Mouse (Mus musculus) heart, postnatal 14 days (tissue): ENCODE data around the gene Gltp. TPM values are rescaled to one million over a fixed set of nuclear protein-coding genes. Genes with fewer than 3 reads are reported as not detected.

Source experiments
- DNase-seq, 2 experiments: peaks; one replicate each; pipeline ENCODE4 v3.0.0; 2021 to 2022
- intact Hi-C: fragments of 180-260 bp; cut with DNase I; formaldehyde crosslinking; loops from one replicate; pipeline ENCODE4 v1.15.1; 2025
- total RNA-seq, 2 experiments: library from RNA; stranded (reverse); gene quantifications; 2 replicates each; pipeline ENCODE4 v1.2.3; 2021

Gltp gene
- total RNA-seq, 2 experiments from 2014 or later: 17.1 to 18.8 TPM

GRCm38 (mm10) chr5:114707265-114708068 lies 16.7 kb upstream of the Gltp start, which contains the start of gene Tchp:
TSS of gene Tchp (plus strand) at chr5:114707760.
- intact Hi-C loops: loop anchor here (2.0 to 5.0 kb wide), 3 partner anchors 65 to 195 kb away; no protein-coding TSS in a partner anchor

GRCm38 (mm10) chr5:114702403-114703392 lies 11.9 kb upstream of the Gltp start:
- intact Hi-C loops: no loop called here
- DNase-seq: peak in 1 of 2 experiments; percentile 38

More at GRCm38 (mm10) chr5:114707265-114708068, 16.7 kb upstream of the Gltp start, which contains the start of gene Tchp:
- peak; percentile 97 for DNase-seq

GRCm38 (mm10) chr5:114699015-114699414 lies 8.2 kb upstream of the Gltp start:
- DNase-seq: no peak
- intact Hi-C loops: no loop called here

- DNase-seq: peak; percentile 49 to 64
- intact Hi-C loops: no loop called here
Observed at GRCm38 (mm10) chr5:114698044-114698746, 7.4 kb upstream of the Gltp start.

- intact Hi-C loops: no loop called here
- no peak for DNase-seq
Observed at GRCm38 (mm10) chr5:114696939-114697338, 6.2 kb upstream of the Gltp start.

- intact Hi-C loops: no loop called here
- DNase-seq: no peak
Observed at GRCm38 (mm10) chr5:114695775-114696174, 5.0 kb upstream of the Gltp start.

- intact Hi-C loops: loop anchor here (2.0 kb wide), 1 partner anchor 21 kb away; no protein-coding TSS in a partner anchor
- DNase-seq: peak in 1 of 2 experiments; percentile 17
Observed at GRCm38 (mm10) chr5:114689700-114690366, 951 bp downstream of the Gltp start.

- intact Hi-C loops: loop anchor here (1.0 kb wide), 1 partner anchor 49 kb away; no protein-coding TSS in a partner anchor
- DNase-seq: no peak
Observed at GRCm38 (mm10) chr5:114688703-114689102, 2.1 kb downstream of the Gltp start.

GRCm38 (mm10) chr5:114687901-114688300 lies 2.9 kb downstream of the Gltp start:
- no peak for DNase-seq
- intact Hi-C loops: loop anchor here (1.0 kb wide), 1 partner anchor 49 kb away; no protein-coding TSS in a partner anchor

- DNase-seq: no peak
- intact Hi-C loops: no loop called here
Observed at GRCm38 (mm10) chr5:114686726-114687210, 4.0 kb downstream of the Gltp start.

GRCm38 (mm10) chr5:114685986-114686385 lies 4.8 kb downstream of the Gltp start:
- intact Hi-C loops: no loop called here

GRCm38 (mm10) chr5:114681717-114682116 lies 9.1 kb downstream of the Gltp start:
- intact Hi-C loops: no loop called here

More at GRCm38 (mm10) chr5:114685986-114686385, 4.8 kb downstream of the Gltp start:
- DNase-seq: no peak

GRCm38 (mm10) chr5:114680676-114681285 lies 10.0 kb downstream of the Gltp start:
- intact Hi-C loops: no loop called here
- DNase-seq: no peak

More at GRCm38 (mm10) chr5:114681717-114682116, 9.1 kb downstream of the Gltp start:
- no peak for DNase-seq

- DNase-seq: no peak
- intact Hi-C loops: no loop called here
Observed at GRCm38 (mm10) chr5:114679841-114680591, 10.8 kb downstream of the Gltp start.

GRCm38 (mm10) chr5:114674594-114674993 lies 16.2 kb downstream of the Gltp start:
- intact Hi-C loops: no loop called here
- no peak for DNase-seq

GRCm38 (mm10) chr5:114673114-114673513 lies 17.7 kb downstream of the Gltp start:
- intact Hi-C loops: no loop called here
- DNase-seq: no peak

- no peak for DNase-seq
- intact Hi-C loops: loop anchor here (2.0 kb wide), 1 partner anchor 22 kb away; the partner anchor contains the start of gene Gltp
Observed at GRCm38 (mm10) chr5:114669014-114669413, 21.8 kb downstream of the Gltp start.
